Comparison of ENCODE assay signal across 8 mouse cellular contexts in the genomic region with DNA sequence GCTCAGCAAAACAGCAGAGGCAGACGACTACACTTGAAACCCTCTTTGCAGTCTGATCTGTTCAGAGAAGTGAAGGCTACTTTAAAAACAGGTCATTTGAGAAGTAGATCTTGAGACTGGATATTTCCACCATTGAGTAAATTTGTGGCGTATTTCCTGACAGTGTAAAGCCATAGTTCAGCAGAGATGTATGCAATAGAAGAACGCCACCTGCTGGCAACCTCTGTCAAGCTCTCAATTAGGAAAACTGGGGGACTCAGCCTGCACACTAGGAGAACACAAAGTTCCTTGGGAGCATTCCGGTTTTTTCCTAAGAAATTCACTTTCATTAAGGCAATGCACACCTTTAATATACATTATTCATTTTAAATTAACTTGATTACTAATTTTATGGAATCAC. TPM values are rescaled to one million over a fixed set of nuclear protein-coding genes. Genes with fewer than 3 reads are reported as not detected.
DNase-seq lines count a peak whose midpoint lies in the region; ATAC-seq and TF ChIP-seq lines count a peak whose summit lies in the region.

No protein-coding gene starts in this region.

- H3K79me2 ChIP-seq in liver, adult 2 months (ENCODE audit: control insufficient read depth, insufficient read depth, low read length), result no peaks in the 10 kb centered on the region

- H3K4me1 ChIP-seq in liver, adult 2 months (ENCODE audit: control insufficient read depth, insufficient read depth, low read length), result no peaks in the 10 kb centered on the region
- no peaks in the 10 kb centered on the region for H3K4me1 ChIP-seq in liver, embryonic 12.5 days
- H3K4me1 ChIP-seq in embryonic facial prominence, embryonic 11.5 days (ENCODE audit: control insufficient read depth, insufficient read depth, low read length), result no peaks in the 10 kb centered on the region
- no peaks in the 10 kb centered on the region for H3K4me1 ChIP-seq in hindbrain, embryonic 14.5 days (replicated peaks; ENCODE audit: control insufficient read depth, insufficient read depth, low read length)
- H3K4me1 ChIP-seq in neural tube, embryonic 11.5 days (ENCODE audit: control insufficient read depth, insufficient read depth, low read length), result no peaks in the 10 kb centered on the region

- H3K27me3 ChIP-seq in liver, adult 2 months (ENCODE audit: control insufficient read depth, insufficient read depth, low read length), result no peaks in the 10 kb centered on the region; the same call in 1 of the 2 replicates
- peaks cover 12% of the 10 kb centered on the region for H3K27me3 ChIP-seq in liver, embryonic 12.5 days (replicated peaks)
- no peaks in the 10 kb centered on the region for H3K27me3 ChIP-seq in embryonic facial prominence, embryonic 11.5 days (ENCODE audit: control insufficient read depth, insufficient read depth, low read length)
- H3K27me3 ChIP-seq in hindbrain, embryonic 14.5 days (ENCODE audit: control insufficient read depth, insufficient read depth, low read length), result peaks cover 17% of the 10 kb centered on the region; the same call in 1 of the 2 replicates
- H3K27me3 ChIP-seq in neural tube, embryonic 11.5 days (ENCODE audit: control insufficient read depth, insufficient read depth, low read length), result no peaks in the 10 kb centered on the region

- H3K4me2 ChIP-seq in liver, embryonic 12.5 days, result no peak overlapping the region
- H3K4me2 ChIP-seq in embryonic facial prominence, embryonic 11.5 days (ENCODE audit: low read depth, low read length), result no peak overlapping the region
- H3K4me2 ChIP-seq in hindbrain, embryonic 14.5 days (replicated peaks), result no peak overlapping the region
- no peak overlapping the region for H3K4me2 ChIP-seq in neural tube, embryonic 11.5 days (ENCODE audit: low read depth)

- intact Hi-C loops in left cerebral cortex, postnatal 10 days (cut with DNase I), result loop anchor here (5.0 to 10.0 kb wide), 3 partner anchors 379 to 556 kb away; no protein-coding TSS in a partner anchor

- TF ChIP-seq CTCF in liver, adult 2 months (IDR thresholded peaks at IDR 0.05; ENCODE audit: low read depth, low read length), result peak; percentile 59

- no peak overlapping the region for H3K9ac ChIP-seq in liver, adult 2 months (ENCODE audit: low read depth, low read length)
- no peak overlapping the region for H3K9ac ChIP-seq in liver, embryonic 12.5 days
- no peak overlapping the region for H3K9ac ChIP-seq in embryonic facial prominence, embryonic 11.5 days (replicated peaks; ENCODE audit: low read length)
- H3K9ac ChIP-seq in hindbrain, embryonic 14.5 days, result no peak overlapping the region
- H3K9ac ChIP-seq in neural tube, embryonic 11.5 days (ENCODE audit: low read length), result no peak overlapping the region

- H3K27ac ChIP-seq in liver, adult 2 months (replicated peaks; ENCODE audit: insufficient read depth, low read depth, low read length), result no peak overlapping the region
- H3K27ac ChIP-seq in liver, embryonic 12.5 days, result no peak overlapping the region
- H3K27ac ChIP-seq in embryonic facial prominence, embryonic 11.5 days (replicated peaks; ENCODE audit: low read depth, low read length), result no peak overlapping the region
- H3K27ac ChIP-seq in hindbrain, embryonic 14.5 days, result no peak overlapping the region
- no peak overlapping the region for H3K27ac ChIP-seq in neural tube, embryonic 11.5 days (ENCODE audit: low read depth, low read length)

- H3K9me3 ChIP-seq in liver, embryonic 12.5 days (replicated peaks), result no peaks in the 10 kb centered on the region
- H3K9me3 ChIP-seq in embryonic facial prominence, embryonic 11.5 days (replicated peaks; ENCODE audit: control insufficient read depth, low read length), result no peaks in the 10 kb centered on the region
- H3K9me3 ChIP-seq in hindbrain, embryonic 14.5 days (ENCODE audit: control insufficient read depth, low read length), result no peaks in the 10 kb centered on the region
- H3K9me3 ChIP-seq in neural tube, embryonic 11.5 days (ENCODE audit: control insufficient read depth, low read length), result no peaks in the 10 kb centered on the region

- TF ChIP-seq POLR2A in liver, adult 2 months (IDR thresholded peaks at IDR 0.05; ENCODE audit: extremely low read depth, insufficient read depth, low read length), result no peak

- H3K4me3 ChIP-seq in liver, adult 2 months (ENCODE audit: insufficient read depth, low read depth, low read length), result no peak overlapping the region
- H3K4me3 ChIP-seq in liver, embryonic 12.5 days, result no peak overlapping the region
- H3K4me3 ChIP-seq in embryonic facial prominence, embryonic 11.5 days (ENCODE audit: low read depth, low read length), result no peak overlapping the region
- no peak overlapping the region for H3K4me3 ChIP-seq in hindbrain, embryonic 14.5 days (replicated peaks; ENCODE audit: low read length)
- H3K4me3 ChIP-seq in neural tube, embryonic 11.5 days (ENCODE audit: low read depth, low read length), result no peak overlapping the region

- ATAC-seq in liver, embryonic 12.5 days, result no peak
- ATAC-seq in embryonic facial prominence, embryonic 11.5 days (replicated peaks; ENCODE audit: insufficient number of reproducible peaks, low FRiP score, low TSS enrichment, low read depth), result no peak
- no peak for ATAC-seq in hindbrain, embryonic 14.5 days (ENCODE audit: low FRiP score)
- no peak for ATAC-seq in neural tube, embryonic 11.5 days (ENCODE audit: insufficient read depth, low FRiP score, low TSS enrichment)

- H3K36me3 ChIP-seq in liver, adult 2 months (ENCODE audit: control insufficient read depth, insufficient read depth, low read length), result no peaks in the 10 kb centered on the region
- H3K36me3 ChIP-seq in liver, embryonic 12.5 days, result no peaks in the 10 kb centered on the region
- no peaks in the 10 kb centered on the region for H3K36me3 ChIP-seq in embryonic facial prominence, embryonic 11.5 days (replicated peaks; ENCODE audit: control insufficient read depth, insufficient read depth, low read depth, low read length)
- H3K36me3 ChIP-seq in hindbrain, embryonic 14.5 days (replicated peaks; ENCODE audit: control insufficient read depth, insufficient read depth), result no peaks in the 10 kb centered on the region
- no peaks in the 10 kb centered on the region for H3K36me3 ChIP-seq in neural tube, embryonic 11.5 days (ENCODE audit: control insufficient read depth, insufficient read depth, low read length)

- WGBS in liver, adult 2 months, result 22% methylated on average over 4 of the region's 4 CpGs
- 12% methylated on average over 4 of the region's 4 CpGs for WGBS in liver, embryonic 12.5 days (ENCODE audit: insufficient replicate concordance)
- WGBS in embryonic facial prominence, embryonic 11.5 days, result 14% methylated on average over 4 of the region's 4 CpGs
- 17% methylated on average over 4 of the region's 4 CpGs for WGBS in hindbrain, embryonic 14.5 days
- WGBS in neural tube, embryonic 11.5 days, result 14% methylated on average over 4 of the region's 4 CpGs

- peak; percentile 30 for DNase-seq in liver, adult 2 months (ENCODE audit: extremely low read depth, low read depth, low spot score)
- peak; percentile 77 for DNase-seq in adrenal gland, postnatal 14 days
- peak; percentile 89 for DNase-seq in embryonic facial prominence, embryonic 11.5 days (ENCODE audit: low spot score)
- peak; percentile 86 for DNase-seq in hindbrain, embryonic 14.5 days (ENCODE audit: low spot score)
- DNase-seq in left cerebral cortex, postnatal 10 days (ENCODE audit: extremely low spot score in 1 of 2, low spot score in 2 of 2), result peak; percentile 27 to 63
- peak; percentile 71 for DNase-seq in neural tube, embryonic 11.5 days (ENCODE audit: low spot score)
- peak; percentile 16 to 56 for DNase-seq in urinary bladder, postnatal 36 days (ENCODE audit: low spot score in 2 of 2)

RNA-seq across cellular contexts. Expression of a gene that starts 34.9 kb away (rescaled TPM):
- total RNA-seq in liver, adult 2 months (2014; rRNA removed), result 8.9 and 10.1 TPM in 2 replicates
- 5.0 and 6.1 TPM in 2 replicates for polyA plus RNA-seq in liver, adult 2 months (2012; rRNA removed)
- 8.1 and 9.8 TPM in 2 replicates for polyA plus RNA-seq in liver, embryonic 12.5 days (2016; fragmentation: Nextera tagmentation; extraction: Ambion mirVana)
- total RNA-seq in adrenal gland, postnatal 14 days (2021), result 17.2 and 19.5 TPM in 2 replicates
- 21.1 and 23.4 TPM in 2 replicates for polyA plus RNA-seq in embryonic facial prominence, embryonic 11.5 days (2014; fragmentation: Nextera tagmentation; extraction: Ambion mirVana)
- polyA plus RNA-seq in hindbrain, embryonic 14.5 days (2014; fragmentation: Nextera tagmentation; extraction: Ambion mirVana), result 29.6 and 31.3 TPM in 2 replicates
- total RNA-seq in left cerebral cortex, postnatal 10 days (2021), result 10 to 100 TPM; 23.9 to 26.6 TPM
- polyA plus RNA-seq in neural tube, embryonic 11.5 days (2014; fragmentation: Nextera tagmentation; extraction: Ambion mirVana), result 23.1 and 23.3 TPM in 2 replicates

Comparison
In these comparisons a context has a peak if more than half of its experiments do, and no peak if none do; other contexts are left out.
1. DNase-seq: peak in every context shown above with its lines; median percentile 89 in embryonic facial prominence, embryonic 11.5 days; 86 in hindbrain, embryonic 14.5 days; 77 in adrenal gland, postnatal 14 days; 71 in neural tube, embryonic 11.5 days; 45 in left cerebral cortex, postnatal 10 days; 36 in urinary bladder, postnatal 36 days; 30 in liver, adult 2 months.